Mouse (Mus musculus) lung, postnatal 0 days (tissue): ENCODE data around the gene Adipoq. TPM values are rescaled to one million over a fixed set of nuclear protein-coding genes. Genes with fewer than 3 reads are reported as not detected.

Experiments
- ATAC-seq: fragments of 200-750 bp; cut with Nextera tagmentation; 2 replicates; pipeline ENCODE4 v1.8.0; 2017; ENCODE audit warnings: moderate library complexity
- DNase-seq: peaks from one replicate; pipeline ENCODE4 v3.0.0-alpha.2; 2016; ENCODE audit warnings: low spot score
- H3K27ac ChIP-seq: fragments of 300-500 bp; sonication (generic); 2 replicates; pipeline ENCODE4 v1.5.1; 2014; ENCODE audit warnings: antibody characterized with exemption, mild to moderate bottlenecking, low read length, mixed read lengths
- H3K27me3 ChIP-seq: fragments of 300-500 bp; sonication (generic); replicated peaks from 2 replicates; pipeline ENCODE4 v1.6.1; 2014; ENCODE audit warnings: low read length, mixed read lengths; ENCODE audit not compliant: insufficient read depth
- H3K36me3 ChIP-seq: fragments of 300-500 bp; sonication (generic); 2 replicates; pipeline ENCODE4 v1.6.1; 2014; ENCODE audit warnings: low read length, mixed read lengths; ENCODE audit not compliant: insufficient read depth
- H3K4me1 ChIP-seq: fragments of 300-500 bp; sonication (generic); 2 replicates; pipeline ENCODE4 v1.6.1; 2014; ENCODE audit warnings: antibody characterized with exemption, low read depth, low read length, mixed read lengths; ENCODE audit not compliant: insufficient read depth
- H3K4me2 ChIP-seq: fragments of 300-500 bp; sonication (generic); replicated peaks from 2 replicates; pipeline ENCODE4 v1.6.1; 2014; ENCODE audit warnings: low read depth, mild to moderate bottlenecking, low read length, moderate library complexity, mixed read lengths
- H3K4me3 ChIP-seq: fragments of 300-500 bp; sonication (generic); 2 replicates; pipeline ENCODE4 v1.5.1; 2014; ENCODE audit warnings: low read depth, low read length
- H3K9ac ChIP-seq: fragments of 300-500 bp; sonication (generic); replicated peaks from 2 replicates; pipeline ENCODE4 v1.6.1; 2014; ENCODE audit warnings: low read depth, mild to moderate bottlenecking
- H3K9me3 ChIP-seq: fragments of 300-500 bp; sonication (generic); 2 replicates; pipeline ENCODE4 v1.6.1; 2016; ENCODE audit warnings: low read length, mixed read lengths
- CTCF ChIP-seq: IDR thresholded peaks from 2 replicates; pipeline ENCODE4 v1.5.1; 2016; ENCODE audit warnings: antibody characterized with exemption, mild to moderate bottlenecking
- EP300 ChIP-seq: IDR thresholded peaks from 2 replicates; pipeline ENCODE4 v1.6.1; 2016; ENCODE audit warnings: antibody characterized with exemption, mild to moderate bottlenecking, control low read depth
- WGBS: fragments of 180-500 bp; shearing (Covaris S2); extraction: QIAGEN DNeasy Blood & Tissue Kit; methylation state at CpG from one replicate; pipeline ENCODE4 v1.1.7; 2014; 5-methylcytosine and 5-hydroxymethylcytosine counted together
- polyA plus RNA-seq: library from polyadenylated mRNA; unstranded; fragments of >200 nt; fragmentation: Nextera tagmentation; extraction: Ambion mirVana; gene quantifications from 2 replicates; pipeline ENCODE4 v1.2.1, GENCODE M21; 2015

The Adipoq gene
- polyA plus RNA-seq, 1 experiment from 2014 or later: not detected

DNA sequence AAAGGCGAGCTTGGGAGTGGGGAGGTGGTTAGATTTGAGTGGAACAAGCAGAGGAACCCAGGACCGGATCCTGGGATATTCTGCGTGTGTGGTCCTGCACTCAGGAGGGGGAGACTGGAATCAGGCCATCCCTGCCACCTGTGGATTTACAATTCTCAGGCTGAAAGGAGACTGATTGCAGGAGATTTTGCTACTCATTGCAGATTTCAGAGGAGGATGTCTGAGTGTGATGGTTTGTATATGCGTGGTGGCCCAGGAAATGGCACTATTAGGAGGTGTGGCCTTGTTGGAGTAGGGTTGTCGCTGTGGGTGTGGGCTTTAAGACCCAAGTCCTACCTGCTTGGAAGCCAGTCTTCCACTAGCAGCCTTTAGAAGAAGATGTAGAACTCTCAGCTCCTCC lies 7.9 kb downstream of the Adipoq start:
- Histone ChIP-seq H3K27me3 (no peaks in the 10 kb centered on the region), H3K4me2 (no peak overlapping the region), H3K4me1 (no peaks in the 10 kb centered on the region), H3K9ac (no peak overlapping the region), H3K27ac (no peak overlapping the region), H3K9me3 (no peaks in the 10 kb centered on the region), H3K36me3 (no peaks in the 10 kb centered on the region), H3K4me3 (no peak overlapping the region)
- ATAC-seq: no peak
- TF ChIP-seq CTCF: no peak
- no peak for TF ChIP-seq EP300
- DNase-seq: no peak
- WGBS: 62% methylated on average over 5 of the region's 5 CpGs

DNA sequence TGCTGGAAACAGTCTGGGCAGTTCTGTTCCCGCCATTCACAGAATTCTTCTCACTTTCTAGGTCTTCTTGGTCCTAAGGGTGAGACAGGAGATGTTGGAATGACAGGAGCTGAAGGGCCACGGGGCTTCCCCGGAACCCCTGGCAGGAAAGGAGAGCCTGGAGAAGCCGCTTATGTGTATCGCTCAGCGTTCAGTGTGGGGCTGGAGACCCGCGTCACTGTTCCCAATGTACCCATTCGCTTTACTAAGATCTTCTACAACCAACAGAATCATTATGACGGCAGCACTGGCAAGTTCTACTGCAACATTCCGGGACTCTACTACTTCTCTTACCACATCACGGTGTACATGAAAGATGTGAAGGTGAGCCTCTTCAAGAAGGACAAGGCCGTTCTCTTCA lies 10.7 kb downstream of the Adipoq start:
- H3K27me3 ChIP-seq: no peaks in the 10 kb centered on the region
- H3K4me3 ChIP-seq: no peak overlapping the region
- DNase-seq (no peak), ATAC-seq (no peak)
- no peaks in the 10 kb centered on the region for H3K9me3 ChIP-seq
- H3K36me3 ChIP-seq: no peaks in the 10 kb centered on the region
- H3K4me1 ChIP-seq: no peaks in the 10 kb centered on the region
- H3K9ac ChIP-seq: no peak overlapping the region
- H3K27ac ChIP-seq: no peak overlapping the region
- H3K4me2 ChIP-seq: no peak overlapping the region
- TF ChIP-seq EP300 (no peak), CTCF (no peak)
- 91% methylated on average over 13 of the region's 13 CpGs for WGBS

DNA sequence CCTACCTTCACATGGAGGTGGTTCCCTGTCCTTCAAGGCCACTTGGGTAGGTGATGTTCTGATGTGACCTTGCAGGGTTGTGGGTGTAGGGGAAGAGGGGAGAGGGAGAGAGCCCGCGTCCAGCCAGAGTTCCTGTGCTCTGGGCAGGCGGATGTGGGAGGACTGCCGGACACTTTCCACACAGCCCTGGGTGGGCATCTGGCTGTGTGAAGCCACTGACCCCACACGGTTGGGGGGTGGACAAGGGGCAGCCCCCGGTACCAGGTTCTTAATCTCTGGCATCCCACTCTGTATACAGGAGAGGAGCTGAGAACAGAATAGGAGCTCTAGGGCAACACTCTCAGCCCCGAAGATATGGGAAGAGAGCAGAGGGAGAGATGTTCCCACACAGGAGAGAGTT lies 12.0 kb downstream of the Adipoq start:
- ATAC-seq: no peak
- H3K4me1 ChIP-seq: no peaks in the 10 kb centered on the region
- no peaks in the 10 kb centered on the region for H3K9me3 ChIP-seq
- 76% methylated on average over 7 of the region's 7 CpGs for WGBS
- no peak overlapping the region for H3K4me3 ChIP-seq
- TF ChIP-seq CTCF: no peak
- TF ChIP-seq EP300: no peak
- no peaks in the 10 kb centered on the region for H3K36me3 ChIP-seq
- H3K27ac ChIP-seq: no peak overlapping the region
- H3K4me2 ChIP-seq: no peak overlapping the region
- H3K27me3 ChIP-seq: no peaks in the 10 kb centered on the region
- no peak for DNase-seq
- H3K9ac ChIP-seq: no peak overlapping the region

DNA sequence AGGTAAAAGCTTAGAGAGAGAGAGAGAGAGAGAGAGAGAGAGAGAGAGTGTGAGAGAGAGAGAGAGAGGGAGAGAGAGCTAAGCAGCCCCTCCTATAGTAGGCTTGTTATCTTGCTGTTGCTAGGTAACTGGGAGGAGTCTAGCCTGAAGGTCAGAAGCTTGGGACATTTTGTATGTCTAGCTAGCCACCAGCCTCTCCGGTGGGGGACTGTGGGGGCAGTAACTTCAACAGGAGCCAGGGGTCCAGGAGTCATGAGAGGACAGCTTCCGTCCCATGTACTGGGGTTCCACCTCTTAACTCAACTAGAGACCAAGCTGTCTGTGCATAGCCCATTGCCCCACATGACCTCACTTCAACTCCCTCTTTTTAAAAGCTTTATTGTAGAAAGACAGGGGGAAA lies 12.6 kb downstream of the Adipoq start:
- Histone ChIP-seq H3K4me1 (no peaks in the 10 kb centered on the region), H3K27ac (no peak overlapping the region), H3K4me3 (no peak overlapping the region), H3K27me3 (no peaks in the 10 kb centered on the region), H3K9me3 (no peaks in the 10 kb centered on the region), H3K9ac (no peak overlapping the region), H3K4me2 (no peak overlapping the region), H3K36me3 (no peaks in the 10 kb centered on the region)
- DNase-seq (no peak), ATAC-seq (no peak)
- 38% methylated on average over 2 of the region's 2 CpGs for WGBS
- TF ChIP-seq EP300: no peak
- no peak for TF ChIP-seq CTCF

DNA sequence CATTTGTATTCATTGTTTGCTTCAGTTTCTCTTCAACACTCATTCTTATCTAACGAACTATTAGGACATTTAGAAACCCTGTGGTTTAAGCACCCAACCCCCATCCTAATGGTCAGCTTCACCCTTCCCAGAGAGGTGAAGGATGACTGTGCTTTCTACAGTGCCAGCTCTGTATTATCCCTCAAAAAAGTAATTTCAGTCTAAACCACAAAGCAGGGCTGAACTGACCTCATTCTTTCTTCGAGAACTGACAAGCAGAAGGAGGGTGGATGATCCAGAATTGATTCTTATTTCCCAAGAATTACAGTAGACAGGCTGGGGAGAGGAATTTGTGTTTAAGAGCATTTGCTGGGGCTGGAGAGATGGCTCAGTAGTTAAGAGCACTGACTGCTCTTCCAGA lies 13.4 kb downstream of the Adipoq start:
- H3K36me3 ChIP-seq: no peaks in the 10 kb centered on the region
- H3K4me3 ChIP-seq: no peak overlapping the region
- 40% methylated on average over 2 of the region's 2 CpGs for WGBS
- DNase-seq: no peak
- no peak overlapping the region for H3K9ac ChIP-seq
- H3K27me3 ChIP-seq: no peaks in the 10 kb centered on the region
- no peak overlapping the region for H3K4me2 ChIP-seq
- H3K27ac ChIP-seq: no peak overlapping the region
- TF ChIP-seq CTCF (no peak), EP300 (no peak)
- H3K4me1 ChIP-seq: no peaks in the 10 kb centered on the region
- no peaks in the 10 kb centered on the region for H3K9me3 ChIP-seq
- ATAC-seq: no peak

DNA sequence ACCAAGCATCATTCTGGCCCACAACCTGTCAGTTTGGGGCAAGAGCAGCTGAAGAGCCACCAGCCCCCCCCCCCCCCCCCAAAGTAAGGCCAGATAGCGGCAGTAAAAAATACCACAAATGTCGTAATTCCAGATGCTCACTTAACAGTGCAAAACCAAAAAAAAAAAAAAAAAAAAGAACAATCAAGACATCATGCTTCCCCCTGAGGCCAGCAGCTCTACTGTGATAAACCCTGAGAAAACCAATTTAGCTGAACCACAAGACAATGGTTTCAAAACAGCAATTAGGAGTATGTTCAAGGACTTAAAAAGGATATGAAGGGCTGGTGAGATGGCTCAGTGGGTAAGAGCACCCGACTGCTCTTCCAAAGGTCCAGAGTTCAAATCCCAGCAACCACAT lies 15.8 kb downstream of the Adipoq start:
- Histone ChIP-seq H3K4me2 (no peak overlapping the region), H3K9ac (no peak overlapping the region), H3K27me3 (no peaks in the 10 kb centered on the region), H3K27ac (no peak overlapping the region), H3K9me3 (no peaks in the 10 kb centered on the region), H3K36me3 (no peaks in the 10 kb centered on the region), H3K4me1 (no peaks in the 10 kb centered on the region), H3K4me3 (no peak overlapping the region)
- ATAC-seq (no peak), DNase-seq (no peak)
- TF ChIP-seq EP300: no peak
- TF ChIP-seq CTCF: no peak
- 82% methylated on average over 3 of the region's 3 CpGs for WGBS

DNA sequence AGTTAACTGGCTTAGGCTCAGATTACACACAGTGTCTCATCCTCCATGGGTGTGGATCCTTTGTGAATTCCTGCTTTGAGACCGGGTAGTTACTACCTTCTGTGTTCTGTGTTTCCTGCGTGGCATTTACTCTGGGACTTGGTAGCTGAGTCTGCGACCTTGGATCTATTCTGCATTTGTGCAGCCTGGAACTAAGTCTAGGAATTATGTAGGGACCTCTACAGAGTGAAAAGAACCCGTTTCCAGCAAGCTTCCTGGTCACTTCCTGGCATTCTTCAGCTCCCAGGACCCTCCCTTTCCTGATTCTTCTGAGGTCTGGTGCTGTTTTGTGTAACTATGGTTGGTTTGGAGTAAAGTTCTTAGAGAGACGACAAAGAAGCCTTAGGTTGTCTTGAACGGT lies 18.1 kb downstream of the Adipoq start:
- H3K27ac ChIP-seq: peak overlapping the region; percentile 65
- 52% methylated on average over 6 of the region's 6 CpGs for WGBS
- H3K4me3 ChIP-seq: no peak overlapping the region
- DNase-seq: peak; percentile 46
- ATAC-seq: peak; percentile 76
- no peaks in the 10 kb centered on the region for H3K36me3 ChIP-seq
- H3K4me2 ChIP-seq: no peak overlapping the region
- H3K4me1 ChIP-seq: no peaks in the 10 kb centered on the region
- H3K9me3 ChIP-seq: no peaks in the 10 kb centered on the region
- no peak overlapping the region for H3K9ac ChIP-seq
- no peak for TF ChIP-seq CTCF
- peak; percentile 58; the same call in 1 of the 2 replicates for TF ChIP-seq EP300
- H3K27me3 ChIP-seq: no peaks in the 10 kb centered on the region
